Mouse (Mus musculus) stomach, embryonic 16.5 days (tissue): ENCODE data around the gene Wfdc2. TPM values are rescaled to one million over a fixed set of nuclear protein-coding genes. Genes with fewer than 3 reads are reported as not detected.

Experiments used
- ATAC-seq: fragments of 200-750 bp; cut with Nextera tagmentation; 2 replicates; pipeline ENCODE4 v1.8.0; 2017; ENCODE audit warnings: moderate number of reproducible peaks, moderate TSS enrichment; ENCODE audit not compliant: insufficient read depth, low FRiP score
- H3K27ac ChIP-seq: fragments of 300-500 bp; sonication (generic); 2 replicates; pipeline ENCODE4 v1.5.1; 2014; ENCODE audit warnings: low read length
- H3K27me3 ChIP-seq: fragments of 300-500 bp; sonication (generic); 2 replicates; pipeline ENCODE4 v1.6.1; 2014; ENCODE audit warnings: low read length, control low read depth, mixed read lengths; ENCODE audit not compliant: control insufficient read depth, insufficient read depth
- H3K36me3 ChIP-seq: fragments of 300-500 bp; sonication (generic); 2 replicates; pipeline ENCODE4 v1.6.1; 2014; ENCODE audit warnings: low read length; ENCODE audit not compliant: control insufficient read depth, insufficient read depth
- H3K4me1 ChIP-seq: fragments of 300-500 bp; sonication (generic); 2 replicates; pipeline ENCODE4 v1.6.1; 2014; ENCODE audit warnings: low read length, control low read depth, mixed read lengths; ENCODE audit not compliant: control insufficient read depth, insufficient read depth
- H3K4me2 ChIP-seq: fragments of 300-500 bp; sonication (generic); 2 replicates; pipeline ENCODE4 v1.6.1; 2014; ENCODE audit warnings: low read depth, low read length, mixed read lengths
- H3K4me3 ChIP-seq: fragments of 300-500 bp; sonication (generic); replicated peaks from 2 replicates; pipeline ENCODE4 v1.5.1; 2014; ENCODE audit warnings: mild to moderate bottlenecking, low read length
- H3K9ac ChIP-seq: fragments of 300-500 bp; sonication (generic); 2 replicates; pipeline ENCODE4 v1.6.1; 2014; ENCODE audit warnings: low read length
- H3K9me3 ChIP-seq: fragments of 300-500 bp; sonication (generic); replicated peaks from 2 replicates; pipeline ENCODE4 v1.6.1; 2016; ENCODE audit warnings: low read length, control low read depth; ENCODE audit not compliant: control insufficient read depth
- WGBS: fragments of 180-500 bp; shearing (Covaris S2); extraction: QIAGEN DNeasy Blood & Tissue Kit; methylation state at CpG from one replicate; pipeline ENCODE4 v1.1.7; 2014; 5-methylcytosine and 5-hydroxymethylcytosine counted together
- polyA plus RNA-seq: library from polyadenylated mRNA; unstranded; fragments of >200 nt; fragmentation: Nextera tagmentation; extraction: Ambion mirVana; gene quantifications from 2 replicates; pipeline ENCODE4 v1.2.1, GENCODE M21; 2015

The Wfdc2 gene
- polyA plus RNA-seq, 1 experiment from 2014 or later: 155 TPM

DNA sequence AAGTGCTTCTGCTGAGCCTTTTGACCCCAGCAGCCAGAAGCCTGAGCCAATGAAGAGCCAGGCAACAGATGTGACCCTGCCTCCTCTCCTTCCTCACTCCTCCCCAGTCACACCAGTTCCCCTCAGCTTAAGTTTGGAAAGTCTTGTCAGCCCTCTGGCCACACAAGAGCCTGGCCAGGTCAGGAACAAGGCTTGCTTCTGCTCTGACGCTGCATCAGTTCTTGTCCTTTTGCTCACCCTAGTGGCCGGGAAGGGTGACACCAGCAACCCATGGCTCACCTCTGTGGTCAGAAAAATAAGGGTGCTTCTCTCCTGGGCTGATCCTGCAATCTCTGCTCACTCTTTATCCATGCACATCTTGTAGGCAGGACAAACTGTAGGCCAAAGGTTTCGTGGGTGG lies 41.4 kb upstream of the Wfdc2 start:
- WGBS: 23% methylated on average over 3 of the region's 3 CpGs
- H3K4me1 ChIP-seq: peaks cover 7% of the 10 kb centered on the region
- H3K36me3 ChIP-seq: no peaks in the 10 kb centered on the region
- no peak overlapping the region for H3K9ac ChIP-seq
- peak; percentile 67 for ATAC-seq
- H3K9me3 ChIP-seq: no peaks in the 10 kb centered on the region
- H3K27ac ChIP-seq: no peak overlapping the region
- no peak overlapping the region for H3K4me3 ChIP-seq
- no peaks in the 10 kb centered on the region for H3K27me3 ChIP-seq
- H3K4me2 ChIP-seq: no peak overlapping the region

DNA sequence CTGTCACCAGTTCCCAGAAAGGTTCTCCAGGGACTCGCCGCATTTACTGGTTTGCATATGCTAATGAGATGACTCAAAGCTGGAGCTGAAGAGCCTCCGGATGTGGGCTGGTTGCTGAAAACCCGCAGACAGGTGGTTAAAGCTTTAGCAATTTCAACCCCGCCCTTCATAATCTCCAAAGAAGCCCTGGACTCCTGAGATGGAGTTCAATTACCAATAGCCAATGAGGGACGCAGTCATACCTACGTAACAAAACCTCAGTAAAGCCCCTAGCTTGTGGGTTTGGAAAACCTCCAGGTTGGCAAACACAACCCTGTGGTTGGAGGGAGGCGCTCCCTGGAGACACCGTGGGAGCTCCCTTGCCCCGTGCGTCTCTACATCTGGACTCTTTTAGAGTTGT lies 40.4 kb upstream of the Wfdc2 start:
- Histone ChIP-seq H3K4me3 (0 out of 2 replicates have a peak overlapping the region, but pooled peaks have one; percentile 3), H3K4me1 (peaks cover 7% of the 10 kb centered on the region), H3K27ac (peak overlapping the region; percentile 29; the same call in 1 of the 2 replicates), H3K9me3 (no peaks in the 10 kb centered on the region; the same call in 1 of the 2 replicates), H3K9ac (no peak overlapping the region), H3K27me3 (no peaks in the 10 kb centered on the region), H3K36me3 (no peaks in the 10 kb centered on the region), H3K4me2 (peak overlapping the region; percentile 17; the same call in 1 of the 2 replicates)
- 0 out of 2 replicates have a peak, but pooled peaks have one; percentile 42 for ATAC-seq
- WGBS: 11% methylated on average over 11 of the region's 11 CpGs

DNA sequence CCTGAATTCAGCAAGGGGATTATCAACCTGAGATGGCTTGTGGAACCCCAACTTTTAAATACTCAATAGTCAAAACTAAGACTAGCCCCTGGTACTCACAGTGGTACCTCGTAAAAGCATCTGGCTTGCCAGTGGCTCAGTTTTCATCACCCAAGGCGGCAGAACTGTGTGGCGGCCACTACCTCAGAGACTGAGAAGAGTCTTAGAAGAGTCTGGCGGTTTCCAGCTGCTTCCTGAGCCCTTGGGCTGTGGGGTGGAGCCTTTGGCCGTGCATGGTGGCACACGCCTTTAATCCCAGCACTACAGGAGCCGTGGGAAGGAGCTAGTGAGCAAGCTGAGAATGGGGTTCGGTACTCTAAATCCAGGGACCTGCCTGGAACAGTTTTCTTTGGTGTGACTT lies 39.9 kb upstream of the Wfdc2 start:
- 0 out of 2 replicates have a peak overlapping the region, but pooled peaks have one; percentile 17 for H3K4me2 ChIP-seq
- no peak overlapping the region for H3K9ac ChIP-seq
- H3K36me3 ChIP-seq: no peaks in the 10 kb centered on the region
- H3K9me3 ChIP-seq: no peaks in the 10 kb centered on the region; the same call in 1 of the 2 replicates
- H3K27me3 ChIP-seq: no peaks in the 10 kb centered on the region
- WGBS: 30% methylated on average over 8 of the region's 8 CpGs
- peak overlapping the region; percentile 19; the same call in 1 of the 2 replicates for H3K27ac ChIP-seq
- H3K4me1 ChIP-seq: peaks cover 7% of the 10 kb centered on the region
- no peak for ATAC-seq
- H3K4me3 ChIP-seq: no peak overlapping the region

GRCm38 (mm10) chr2:164523301-164523773 lies 38.9 kb upstream of the Wfdc2 start:
- no peak overlapping the region for H3K9ac ChIP-seq

DNA sequence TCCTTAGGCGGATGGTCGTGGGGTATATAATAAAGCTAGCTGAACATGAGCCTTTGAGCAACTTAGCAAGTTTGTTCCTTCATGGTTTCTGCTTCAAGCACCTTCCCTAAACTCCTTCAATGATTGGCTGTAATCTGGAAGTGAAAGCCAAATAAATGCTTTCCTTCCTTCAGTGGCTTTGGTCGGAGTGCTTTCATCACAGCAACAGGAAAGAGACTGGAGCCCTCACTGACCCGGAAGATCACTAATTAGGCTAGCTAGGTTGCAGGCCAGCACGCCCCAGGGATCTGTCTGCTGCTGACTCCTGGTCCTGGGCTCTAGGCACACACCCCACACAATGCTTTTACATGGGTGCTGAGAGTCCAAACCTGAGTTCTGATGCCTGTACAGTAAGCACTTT lies 33.7 kb upstream of the Wfdc2 start:
- Histone ChIP-seq H3K9ac (no peak overlapping the region), H3K4me3 (no peak overlapping the region), H3K9me3 (no peaks in the 10 kb centered on the region; the same call in 1 of the 2 replicates), H3K4me1 (no peaks in the 10 kb centered on the region), H3K27ac (no peak overlapping the region), H3K36me3 (no peaks in the 10 kb centered on the region), H3K4me2 (no peak overlapping the region), H3K27me3 (no peaks in the 10 kb centered on the region)
- no peak for ATAC-seq
- 64% methylated on average over 5 of the region's 5 CpGs for WGBS

More at GRCm38 (mm10) chr2:164523301-164523773, 38.9 kb upstream of the Wfdc2 start:
- peaks cover 7% of the 10 kb centered on the region for H3K4me1 ChIP-seq
- ATAC-seq: no peak
- 73% methylated on average over 10 of the region's 10 CpGs for WGBS
- H3K9me3 ChIP-seq: no peaks in the 10 kb centered on the region; the same call in 1 of the 2 replicates
- H3K27me3 ChIP-seq: no peaks in the 10 kb centered on the region
- no peaks in the 10 kb centered on the region for H3K36me3 ChIP-seq
- H3K27ac ChIP-seq: no peak overlapping the region
- no peak overlapping the region for H3K4me2 ChIP-seq
- no peak overlapping the region for H3K4me3 ChIP-seq

DNA sequence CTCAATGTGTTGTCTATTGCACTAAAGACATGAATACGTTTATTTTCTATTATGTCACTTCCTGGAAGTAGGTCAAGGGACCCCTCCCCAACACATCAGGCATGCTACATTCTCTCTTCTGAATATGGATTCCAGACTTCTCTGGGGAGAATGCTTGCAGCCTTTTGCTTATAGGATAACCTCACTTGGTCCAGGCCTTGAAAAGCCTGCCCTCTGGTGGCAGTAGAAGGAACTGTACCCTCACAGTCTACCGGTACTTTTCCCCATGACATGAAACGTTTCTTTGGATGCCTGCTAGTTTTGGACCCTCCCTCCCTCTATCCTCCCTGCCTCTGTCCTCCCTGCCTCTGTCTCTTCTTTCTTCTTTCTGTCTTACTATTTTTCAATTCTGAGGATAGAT lies 31.0 kb upstream of the Wfdc2 start:
- no peaks in the 10 kb centered on the region; the same call in 1 of the 2 replicates for H3K9me3 ChIP-seq
- H3K9ac ChIP-seq: no peak overlapping the region
- no peak overlapping the region for H3K27ac ChIP-seq
- no peak overlapping the region for H3K4me2 ChIP-seq
- no peaks in the 10 kb centered on the region for H3K4me1 ChIP-seq
- ATAC-seq: peak; percentile 54; the same call in 1 of the 2 replicates
- no peaks in the 10 kb centered on the region for H3K27me3 ChIP-seq
- H3K4me3 ChIP-seq: no peak overlapping the region
- WGBS: 3% methylated on average over 3 of the region's 3 CpGs
- no peaks in the 10 kb centered on the region for H3K36me3 ChIP-seq

GRCm38 (mm10) chr2:164534315-164534714 lies 27.9 kb upstream of the Wfdc2 start:
- WGBS: 71% methylated on average over 10 of the region's 10 CpGs
- Histone ChIP-seq H3K4me2 (no peak overlapping the region), H3K36me3 (no peaks in the 10 kb centered on the region), H3K4me3 (no peak overlapping the region), H3K9ac (no peak overlapping the region), H3K27ac (no peak overlapping the region), H3K4me1 (no peaks in the 10 kb centered on the region), H3K9me3 (no peaks in the 10 kb centered on the region), H3K27me3 (no peaks in the 10 kb centered on the region)
- ATAC-seq: no peak

DNA sequence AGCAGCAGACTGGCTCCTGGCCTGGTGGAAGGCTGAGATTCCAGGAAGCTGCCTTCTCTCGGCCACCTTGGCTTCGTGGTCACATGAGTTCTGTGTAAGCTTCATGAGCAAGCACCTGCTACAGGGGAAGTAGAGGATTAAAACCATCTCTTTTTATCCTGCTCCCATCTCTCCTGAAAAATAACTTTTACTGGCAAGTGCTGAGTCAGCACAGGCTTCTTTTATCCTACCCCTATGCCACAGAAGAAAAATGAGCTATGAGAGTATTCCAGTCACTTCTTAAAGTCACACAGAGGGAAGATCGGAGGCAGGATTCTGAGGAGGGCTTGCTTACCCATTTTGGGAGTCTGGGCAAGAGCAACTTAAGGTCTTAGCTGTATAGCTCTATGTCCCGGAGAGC lies 25.2 kb upstream of the Wfdc2 start:
- Histone ChIP-seq H3K4me3 (no peak overlapping the region), H3K9me3 (no peaks in the 10 kb centered on the region), H3K36me3 (no peaks in the 10 kb centered on the region), H3K27ac (no peak overlapping the region), H3K4me2 (no peak overlapping the region), H3K27me3 (no peaks in the 10 kb centered on the region), H3K4me1 (peaks cover 15% of the 10 kb centered on the region), H3K9ac (no peak overlapping the region)
- WGBS: 64% methylated on average over 4 of the region's 4 CpGs
- no peak for ATAC-seq

DNA sequence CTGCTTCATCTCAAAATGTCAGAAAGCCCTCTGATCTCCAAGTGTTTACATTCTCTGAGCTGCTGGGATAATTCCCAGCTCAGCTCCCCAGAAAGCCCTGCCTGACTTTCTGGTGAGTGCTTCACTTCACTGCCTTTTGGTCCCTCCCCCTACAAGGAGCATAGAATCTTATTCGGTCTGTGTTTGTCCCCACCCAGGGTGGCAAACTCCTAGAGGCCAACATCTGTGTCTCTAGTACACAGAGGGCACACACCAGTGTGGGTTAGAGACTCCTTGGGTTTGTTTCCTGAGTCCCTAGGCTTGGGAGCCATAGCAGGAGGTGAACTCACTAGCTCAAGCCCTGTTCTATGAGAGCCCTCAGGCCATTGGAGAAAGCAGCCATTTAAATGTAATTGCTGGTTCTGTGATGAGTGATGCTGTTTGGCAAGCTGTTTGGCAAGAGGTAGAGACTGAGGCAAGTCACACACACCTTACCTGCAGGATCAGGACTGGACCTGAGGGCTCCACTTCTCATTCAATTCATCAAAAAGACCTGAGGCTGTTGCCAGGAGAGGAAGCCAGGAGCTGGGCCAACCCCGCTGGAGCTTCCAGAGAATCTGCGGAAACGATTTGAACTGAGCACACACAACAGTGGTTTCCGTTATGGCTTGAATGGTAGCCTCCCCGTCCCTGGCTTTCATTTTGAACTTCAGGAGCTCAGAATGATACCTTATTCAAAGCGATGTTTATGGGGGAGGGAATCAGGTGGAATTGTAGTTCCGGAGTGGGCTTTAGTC lies 21.4 kb upstream of the Wfdc2 start:
- H3K9me3 ChIP-seq: no peaks in the 10 kb centered on the region
- no peaks in the 10 kb centered on the region for H3K36me3 ChIP-seq
- no peaks in the 10 kb centered on the region for H3K27me3 ChIP-seq
- peaks cover 19% of the 10 kb centered on the region for H3K4me1 ChIP-seq
- no peak overlapping the region for H3K4me3 ChIP-seq
- 33% methylated on average over 8 of the region's 8 CpGs for WGBS
- H3K27ac ChIP-seq: peak overlapping the region; percentile 92
- H3K9ac ChIP-seq: no peak overlapping the region
- peak overlapping the region; percentile 32; the same call in 1 of the 2 replicates for H3K4me2 ChIP-seq
- peak; percentile 47; the same call in 1 of the 2 replicates for ATAC-seq
